Mouse (Mus musculus) bone marrow, adult 2 months (tissue): ENCODE results near the gene Hist1h2bf.
"Not testable (repeated sequence)": the region's sequence is repeated elsewhere in the genome, so short reads cannot be mapped to it uniquely, and the experiment has no call there.

Source experiments
- CTCF ChIP-seq: fragments of 200-500 bp; IDR thresholded peaks from 2 replicates; pipeline ENCODE4 v1.5.1; 2011; ENCODE audit warnings: low read length, control low read depth; ENCODE audit not compliant: control insufficient read depth, insufficient read depth
- POLR2A ChIP-seq: fragments of 200-500 bp; IDR thresholded peaks from 2 replicates; pipeline ENCODE4 v1.6.1; 2011; ENCODE audit warnings: low read depth, mild to moderate bottlenecking, control low read depth, low read length, borderline replicate concordance; ENCODE audit not compliant: control insufficient read depth

DNA sequence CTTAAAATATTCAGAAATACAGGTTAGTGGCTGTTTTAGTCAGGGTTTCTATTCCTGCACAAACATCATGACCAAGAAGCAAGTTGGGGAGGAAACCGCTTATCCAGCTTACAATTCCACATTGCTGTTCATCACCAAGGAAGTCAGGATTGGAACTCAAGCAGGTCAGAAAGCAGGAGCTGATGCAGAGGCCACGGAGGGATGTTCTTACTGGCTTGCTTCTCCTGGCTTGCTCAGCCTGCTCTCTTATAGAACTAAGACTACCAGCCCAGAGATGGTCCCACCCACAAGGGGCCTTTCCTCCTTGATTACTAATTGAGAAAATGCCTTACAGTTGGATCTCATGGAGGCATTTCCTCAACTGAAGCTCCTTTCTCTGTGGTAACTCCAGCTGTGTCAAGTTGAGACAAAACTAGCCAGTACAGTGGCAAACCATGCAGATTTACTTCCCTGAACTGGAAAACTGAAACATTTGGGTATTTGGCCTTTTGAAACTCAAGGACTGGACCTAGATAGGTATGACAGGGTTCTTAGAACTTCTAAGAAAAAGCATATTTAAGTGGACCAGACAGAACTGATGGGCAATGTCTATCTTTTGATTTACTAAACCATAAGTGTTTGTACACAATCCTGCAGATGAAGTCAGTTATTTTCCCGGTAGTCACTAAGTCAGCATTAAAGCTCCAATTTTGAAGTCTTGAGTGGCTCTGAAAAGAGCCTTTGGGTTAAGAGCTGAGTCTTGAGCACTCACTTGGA, 31.6 kb downstream of the Hist1h2bf start:
- TF ChIP-seq CTCF, POLR2A: not testable (repeated sequence)
